Mouse (Mus musculus): ENCODE measurements around the gene Tdrd7.

DNA sequence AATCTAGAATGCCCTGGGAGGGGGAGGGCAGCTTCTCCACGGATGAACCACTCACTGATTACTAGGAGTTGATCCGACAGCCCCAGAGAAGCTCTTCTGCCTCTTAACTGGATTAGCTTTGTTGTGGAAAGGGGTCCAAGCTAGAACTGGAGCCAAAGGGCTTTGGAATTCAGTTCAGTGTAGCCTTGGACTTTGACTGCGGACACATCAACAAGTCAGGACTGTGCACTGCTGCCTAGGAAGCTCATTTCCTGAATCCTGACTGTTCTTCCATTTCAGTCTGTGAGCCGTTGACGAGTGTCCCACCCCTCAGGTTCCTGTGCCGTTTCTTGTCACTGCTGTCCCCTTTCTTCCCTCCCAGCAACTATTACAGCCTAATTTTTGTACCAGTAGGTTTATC is 1.6 kb downstream of the Tdrd7 start:
- TF ChIP-seq HCFC1 (IDR thresholded peaks at IDR 0.05; ENCODE audit: borderline replicate concordance, insufficient read depth, low read length) (no peak), CHD2 (IDR thresholded peaks at IDR 0.05; ENCODE audit: low read depth, low read length) (no peak)
